Mouse (Mus musculus): Measurements from ENCODE around the gene Chchd3.

DNA sequence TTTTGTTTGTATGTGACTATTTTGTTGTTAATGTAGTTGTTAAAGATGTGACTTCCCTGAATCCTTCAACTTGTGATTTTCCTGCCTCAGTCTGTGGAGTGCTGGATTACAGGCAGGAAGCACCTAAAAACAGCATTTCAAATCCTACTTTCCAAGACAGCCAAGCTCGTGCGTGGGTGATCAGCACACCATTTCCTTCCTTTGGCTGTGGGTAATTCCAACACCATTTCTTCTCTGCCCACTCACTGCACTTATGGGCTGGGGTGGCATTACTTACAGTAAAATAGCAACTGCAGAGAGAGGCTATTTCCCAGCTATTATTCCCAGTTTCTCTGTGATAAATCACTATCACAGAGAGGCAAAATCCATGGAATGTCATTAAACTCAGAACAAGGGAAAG is 140.0 kb downstream of the Chchd3 start:
- TF ChIP-seq GATA1 (IDR thresholded peaks at IDR 0.05; ENCODE audit: borderline replicate concordance, low read length) (no peak), FLI1 (IDR thresholded peaks at IDR 0.05; ENCODE audit: low read length) (no peak)

Measured in megakaryocyte, embryonic 14.5 days (primary cell).